Mouse (Mus musculus): ENCODE measurements at regions not wholly inside any gene's neighbourhood (a gene's known extent, or its start where the extent isn't known, plus 50 kb on each side); places are given as distances from the start of the nearest gene placed in this dataset.

DNA sequence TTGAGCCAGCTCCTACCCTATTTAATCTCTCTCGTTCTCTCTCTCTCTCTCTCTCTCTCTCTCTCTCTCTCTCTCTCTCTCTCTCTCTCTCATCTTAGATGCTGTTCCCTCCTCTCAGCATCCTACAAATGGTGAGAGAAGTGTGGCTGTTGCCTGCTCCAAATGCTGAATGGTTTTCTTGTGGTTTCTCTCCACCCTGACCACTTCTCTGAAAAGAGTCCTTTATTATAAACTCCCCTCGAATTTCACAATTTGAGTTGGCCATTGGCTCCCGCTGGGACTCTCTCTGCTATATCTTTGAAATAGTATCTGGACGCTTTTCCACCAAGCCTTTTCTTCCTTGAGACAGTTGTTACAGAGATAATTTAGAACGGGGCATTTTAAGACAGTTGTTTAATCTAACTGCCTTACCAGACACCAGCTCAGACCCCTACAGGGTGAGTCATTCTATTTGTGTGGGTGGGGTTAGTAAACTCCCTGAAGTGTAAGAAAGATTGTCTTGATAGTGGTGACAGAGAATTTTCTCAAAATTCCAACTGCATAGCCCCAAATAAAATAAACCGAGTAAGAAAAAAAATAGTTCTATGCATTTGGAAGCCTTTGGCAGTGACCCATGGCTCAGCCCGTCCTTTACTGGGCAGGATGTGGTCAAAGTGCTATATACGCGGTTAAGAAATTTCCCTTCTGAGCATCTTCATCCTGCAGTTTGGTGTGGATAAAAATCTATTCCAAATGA is 58.7 kb upstream of the Ado start:
- peak; percentile 18 for DNase-seq (ENCODE audit: low spot score)

DNA sequence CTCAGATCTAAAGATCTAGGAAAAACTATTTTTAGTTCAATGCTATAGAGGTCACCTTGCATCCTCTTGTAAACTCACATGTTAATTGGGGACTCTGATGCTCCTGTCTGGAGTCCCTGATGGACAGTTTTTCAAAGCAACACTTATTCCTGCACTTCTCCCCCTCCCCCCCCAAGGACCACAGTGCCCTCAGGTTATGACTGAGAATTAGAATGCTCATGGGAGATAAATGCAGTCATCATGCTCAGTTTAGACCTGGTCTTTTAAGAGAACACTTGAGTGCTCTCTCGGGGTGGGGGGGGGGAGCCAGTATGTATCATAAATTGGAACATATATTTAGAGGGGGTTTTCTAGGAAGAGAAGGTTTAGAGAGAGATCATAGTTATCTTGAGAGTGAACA is 58.0 kb upstream of the Ado start:
- no peak for DNase-seq (ENCODE audit: low spot score)

DNA sequence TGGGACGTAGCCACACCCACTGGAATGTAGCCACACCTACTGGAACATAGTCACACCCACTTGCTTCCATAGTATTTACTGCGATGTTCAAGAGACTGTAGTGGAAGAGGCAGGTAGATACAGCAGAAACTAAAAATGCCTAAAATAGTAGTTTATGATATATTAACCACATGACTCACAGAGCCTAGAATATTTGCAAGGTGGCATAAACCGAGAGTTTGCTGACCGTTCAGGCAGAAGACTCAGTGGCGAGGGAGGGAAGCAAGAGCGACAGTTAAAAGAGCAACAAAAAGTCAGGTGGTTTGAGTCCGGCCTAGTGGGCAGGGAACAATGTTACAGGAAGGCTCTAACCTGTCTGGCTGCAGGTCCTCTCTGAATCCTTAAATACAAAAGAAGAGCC is 50.6 kb upstream of the Ado start:
- DNase-seq (ENCODE audit: low spot score): no peak

DNA sequence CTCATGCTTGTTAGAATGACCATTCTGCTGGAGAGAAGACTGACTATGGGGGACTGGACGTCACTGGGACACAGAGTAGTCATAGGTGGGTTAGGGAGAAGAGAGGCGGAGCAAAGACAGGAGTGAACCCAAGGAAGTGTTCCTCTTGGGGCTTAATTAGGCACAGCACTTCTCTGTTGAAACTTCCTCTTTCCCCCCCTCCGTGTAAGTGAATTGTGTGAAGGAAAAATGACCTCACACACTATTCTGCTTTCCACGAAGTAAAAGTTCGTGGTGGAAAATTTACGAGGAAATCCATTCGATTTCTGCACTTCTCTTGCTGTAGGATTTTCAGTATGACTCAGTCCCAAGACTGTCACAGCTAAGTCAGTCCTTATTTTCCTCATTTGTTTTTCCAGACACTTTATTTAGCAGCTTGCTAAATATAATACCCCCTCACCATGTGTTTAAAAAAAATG is 49.9 kb upstream of the Ado start:
- DNase-seq (ENCODE audit: low spot score): no peak
